Comparison of ENCODE assay signal across 9 mouse cellular contexts in the genomic region with DNA sequence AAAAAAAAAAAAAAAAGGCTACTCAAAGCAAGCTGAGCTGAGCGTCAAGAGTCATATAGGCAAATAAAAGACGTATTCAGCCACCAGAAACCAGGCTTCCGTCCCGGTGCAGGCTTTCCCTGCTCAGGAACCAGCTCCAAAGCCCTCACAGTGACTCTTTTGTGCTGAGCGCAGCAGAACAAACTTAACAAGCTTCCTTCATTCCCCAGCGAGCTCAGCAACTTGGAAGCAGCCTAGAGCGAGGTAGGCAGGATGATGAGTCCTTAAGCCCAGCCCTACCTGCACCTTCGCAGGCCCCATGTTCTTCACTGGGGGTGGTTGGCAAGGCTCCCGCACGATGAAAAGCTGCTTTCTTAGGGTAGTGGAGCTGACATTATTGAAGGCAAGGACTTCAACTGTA. TPM values are rescaled to one million over a fixed set of nuclear protein-coding genes. Genes with fewer than 3 reads are reported as not detected.
DNase-seq lines count a peak whose midpoint lies in the region; ATAC-seq lines count a peak whose summit lies in the region.
"Had no signal": no experiment of that assay in that cellular context is flagged by ENCODE, and none has a peak within 500 bp of the region (broad histone marks: within the 10 kb centered on the region; RNA-seq: fewer than 3 reads in every experiment).

No protein-coding gene starts in this region.

- peak; percentile 8 for DNase-seq in cerebellum, adult 9-10 months
- DNase-seq in cerebellum, adult 8-10 months = no peak
- DNase-seq in lung, postnatal 10 days = no peak
- peak; percentile 17 to 40 for DNase-seq in right cerebral cortex, adult 2 months (ENCODE audit: low spot score in 2 of 2)
- no peak for DNase-seq in adipocyte (ENCODE audit: low spot score)
- DNase-seq: heart, postnatal 10 days had no signal

- H3K27me3 ChIP-seq in lung, embryonic 15.5 days = no peaks in the 10 kb centered on the region
- no peaks in the 10 kb centered on the region for H3K27me3 ChIP-seq in hindbrain, embryonic 16.5 days (replicated peaks; ENCODE audit: control insufficient read depth, insufficient read depth, low read length)

- H3K27ac ChIP-seq in lung, embryonic 15.5 days = peak overlapping the region; percentile 73
- peak overlapping the region; percentile 1; the same call in 1 of the 2 replicates for H3K27ac ChIP-seq in hindbrain, embryonic 16.5 days (ENCODE audit: low read depth, low read length)

- peaks cover 7% of the 10 kb centered on the region; the same call in 1 of the 2 replicates for H3K4me1 ChIP-seq in lung, embryonic 15.5 days
- H3K4me1 ChIP-seq in hindbrain, embryonic 16.5 days (ENCODE audit: control insufficient read depth, insufficient read depth, low read depth, low read length) = no peaks in the 10 kb centered on the region

- peak; percentile 64; the same call in 1 of the 2 replicates for ATAC-seq in lung, embryonic 15.5 days (ENCODE audit: borderline replicate concordance, extremely low read depth, low FRiP score, low TSS enrichment)
- ATAC-seq in hindbrain, embryonic 16.5 days = peak; percentile 50; the same call in 1 of the 2 replicates
- ATAC-seq in megakaryocyte progenitor cell, adult 5-6 weeks (replicated peaks; ENCODE audit: poor library complexity) = no peak

- WGBS in lung, embryonic 15.5 days = 45% methylated on average over 10 of the region's 10 CpGs
- WGBS in hindbrain, embryonic 16.5 days = 67% methylated on average over 10 of the region's 10 CpGs

- no peak overlapping the region for H3K9ac ChIP-seq in lung, embryonic 15.5 days
- H3K9ac ChIP-seq in hindbrain, embryonic 16.5 days (ENCODE audit: low read depth, low read length) = no peak overlapping the region

- no peaks in the 10 kb centered on the region for H3K36me3 ChIP-seq in lung, embryonic 15.5 days
- H3K36me3 ChIP-seq in hindbrain, embryonic 16.5 days (ENCODE audit: control insufficient read depth, insufficient read depth, low read length) = no peaks in the 10 kb centered on the region

- H3K4me2 ChIP-seq in lung, embryonic 15.5 days = no peak overlapping the region
- no peak overlapping the region for H3K4me2 ChIP-seq in hindbrain, embryonic 16.5 days (ENCODE audit: low read length)

- H3K4me3 ChIP-seq in lung, embryonic 15.5 days = no peak overlapping the region
- no peak overlapping the region for H3K4me3 ChIP-seq in hindbrain, embryonic 16.5 days (ENCODE audit: low read length)

- no peaks in the 10 kb centered on the region for H3K9me3 ChIP-seq in lung, embryonic 15.5 days
- no peaks in the 10 kb centered on the region for H3K9me3 ChIP-seq in hindbrain, embryonic 16.5 days (ENCODE audit: control insufficient read depth, low read length)

RNA-seq across cellular contexts. Expression of gene Pkd1l1, which starts 14.5 kb away (rescaled TPM):
- polyA plus RNA-seq in lung, embryonic 15.5 days (2015; fragmentation: Nextera tagmentation; extraction: Ambion mirVana) = 0.10 and 0.11 TPM in 2 replicates
- 0.14 and 0.25 TPM in 2 replicates for polyA plus RNA-seq in hindbrain, embryonic 16.5 days (2015; fragmentation: Nextera tagmentation; extraction: Ambion mirVana)
- total RNA-seq in megakaryocyte progenitor cell, adult 5-6 weeks (2015) = 0.02 TPM in 1 of 2 replicates, not detected in the other
- total RNA-seq in megakaryocyte progenitor cell, adult 5-6 weeks (2017) = not detected in 2 replicates
- total RNA-seq: heart, postnatal 10 days had no signal

RNA-seq across cellular contexts. Expression of gene Hus1, which starts 52.4 kb away (rescaled TPM):
- polyA plus RNA-seq in lung, embryonic 15.5 days (2015; fragmentation: Nextera tagmentation; extraction: Ambion mirVana) = 17.4 and 20.7 TPM in 2 replicates
- 10.8 and 11.5 TPM in 2 replicates for polyA plus RNA-seq in hindbrain, embryonic 16.5 days (2015; fragmentation: Nextera tagmentation; extraction: Ambion mirVana)
- 21.2 and 29.5 TPM in 2 replicates for total RNA-seq in megakaryocyte progenitor cell, adult 5-6 weeks (2015)
- total RNA-seq in megakaryocyte progenitor cell, adult 5-6 weeks (2017) = 17.5 and 23.7 TPM in 2 replicates

Comparison
In these comparisons a context has a peak if more than half of its experiments do, and no peak if none do; other contexts are left out.
1. DNase-seq: peak in cerebellum, adult 9-10 months (single experiment) and right cerebral cortex, adult 2 months (2 of 2); none in cerebellum, adult 8-10 months (single experiment), lung, postnatal 10 days (single experiment) and adipocyte (single experiment).